Mouse (Mus musculus): ENCODE results near the gene Gjb4.

GRCm38 (mm10) chr4:127368379-127368973 is 14.6 kb upstream of the Gjb4 start:
- peak; percentile 90 for TF ChIP-seq CTCF (IDR thresholded peaks at IDR 0.05; ENCODE audit: low read depth)
- no peak for TF ChIP-seq EP300 (IDR thresholded peaks at IDR 0.05; ENCODE audit: low read depth)

All from liver, postnatal 0 days (tissue).